Mouse (Mus musculus): ENCODE results near the gene Tex45. TPM values are rescaled to one million over a fixed set of nuclear protein-coding genes. Genes with fewer than 3 reads are reported as not detected.
A peak's percentile ranks its signal among the peaks of the same experiment; 100 is the strongest.

The Tex45 gene
- total and polyA plus RNA-seq, 3 experiments, result not detected

- peak; percentile 93 for TF ChIP-seq HCFC1 (IDR thresholded peaks at IDR 0.05; ENCODE audit: low read depth, low read length)
- no peak for TF ChIP-seq USF1 (IDR thresholded peaks at IDR 0.05; ENCODE audit: low read depth, low read length)
- peak; percentile 11 for TF ChIP-seq ELF1 (IDR thresholded peaks at IDR 0.05; ENCODE audit: low read depth, low read length)
Observed at GRCm38 (mm10) chr8:3515260-3515671, 44.6 kb downstream of the Tex45 start, which contains the start of gene Pnpla6 (continued).

DNA sequence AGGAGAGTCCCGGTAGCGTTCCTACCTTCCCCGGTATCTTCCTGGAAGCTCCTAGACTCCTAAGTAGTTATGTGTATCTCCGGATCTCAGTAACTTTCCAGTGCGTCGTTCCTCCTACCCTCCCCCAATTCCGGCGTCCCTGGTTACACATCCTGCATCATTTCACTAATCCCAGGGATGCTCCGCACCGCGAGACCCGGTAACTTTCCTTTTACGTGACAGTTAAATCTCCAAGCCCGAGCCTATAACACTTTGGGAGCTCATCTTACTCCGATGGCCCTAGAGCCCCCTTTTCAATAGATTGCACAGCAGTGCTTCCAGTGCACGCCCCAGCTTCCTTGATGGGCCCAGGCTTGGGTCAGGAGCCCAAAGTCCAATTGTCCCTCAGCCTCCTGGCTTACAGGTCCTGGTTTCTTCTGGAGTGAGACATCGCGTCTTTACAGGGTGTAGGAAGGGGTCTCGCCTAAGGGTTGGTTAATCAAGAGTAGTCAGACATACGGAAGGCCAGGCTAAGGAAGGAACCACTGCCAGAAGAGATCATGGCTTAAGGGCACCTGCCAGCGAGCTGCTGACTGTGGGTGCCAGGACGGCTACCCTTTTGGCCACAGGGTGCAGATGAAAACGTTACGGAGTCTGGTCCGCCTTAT, 45.2 kb downstream of the Tex45 start:
- 0 out of 2 replicates have a peak overlapping the region, but pooled peaks have one; percentile 3 for H3K27ac ChIP-seq (ENCODE audit: insufficient read depth, low read depth)
- peak overlapping the region; percentile 77 for H3K9ac ChIP-seq (ENCODE audit: insufficient read depth, low read depth)
- dilution Hi-C loops (cut with MboI; ENCODE audit: extremely low pct_ligation_motif_present, extremely low pct_unique_long_range_greater_than_20kb, low sequenced_read_pairs) (no loop called here), in situ Hi-C loops (cut with MboI; ENCODE audit: low pct_ligation_motif_present, low pct_unique_long_range_greater_than_20kb, low sequenced_read_pairs) (no loop called here)
- peaks cover 3% of the 10 kb centered on the region; the same call in 1 of the 2 replicates for H3K79me2 ChIP-seq (replicated peaks; ENCODE audit: control insufficient read depth, extremely low read depth, insufficient read depth, poor library complexity, severe bottlenecking)
- H3K4me3 ChIP-seq (replicated peaks in 1 of 3; ENCODE audit: low read depth in 2 of 3, low read length in 2 of 3, poor library complexity in 1 of 3), result peak overlapping the region; percentile 86 to 93 (median 88)
- no peak for TF ChIP-seq SMC3 (IDR thresholded peaks at IDR 0.05; ENCODE audit: low read depth, low read length)
- no peak for TF ChIP-seq RAD21 (IDR thresholded peaks at IDR 0.05; ENCODE audit: low read depth, low read length)
- TF ChIP-seq ETS1 (conservative IDR thresholded peaks at IDR 0.05; ENCODE audit: low read depth, low read length), result no peak
- 0 out of 2 replicates have a peak, but pooled peaks have one; percentile 12 for TF ChIP-seq CHD1 (IDR thresholded peaks at IDR 0.05; ENCODE audit: low read depth, low read length)
- TF ChIP-seq MAZ (IDR thresholded peaks at IDR 0.05; ENCODE audit: low read depth, low read length), result no peak
- TF ChIP-seq MAX (IDR thresholded peaks at IDR 0.05; ENCODE audit: low read length), result no peak
- TF ChIP-seq BHLHE40 (IDR thresholded peaks at IDR 0.05; ENCODE audit: low read depth, low read length), result no peak
- TF ChIP-seq MEF2A (IDR thresholded peaks at IDR 0.05; ENCODE audit: borderline replicate concordance, low read depth, low read length), result 0 out of 2 replicates have a peak, but pooled peaks have one; percentile 32
- no peak for TF ChIP-seq GABPA (IDR thresholded peaks at IDR 0.05; ENCODE audit: insufficient replicate concordance, low read depth, low read length)
- no peak for TF ChIP-seq E2F4 (IDR thresholded peaks at IDR 0.05; ENCODE audit: insufficient replicate concordance, low read depth, low read length)
- peak; percentile 59; the same call in 1 of the 2 replicates for TF ChIP-seq CHD2 (IDR thresholded peaks at IDR 0.05; ENCODE audit: low read length)
- TF ChIP-seq SIN3A (IDR thresholded peaks at IDR 0.05; ENCODE audit: low read length), result no peak; the same call in 1 of the 2 replicates
- no peak for TF ChIP-seq MYC (IDR thresholded peaks at IDR 0.05; ENCODE audit: low read depth, low read length)
- no peak for TF ChIP-seq USF2 (conservative IDR thresholded peaks at IDR 0.05; ENCODE audit: low read depth, low read length)
- TF ChIP-seq ELF1 (IDR thresholded peaks at IDR 0.05; ENCODE audit: low read depth, low read length), result 0 out of 2 replicates have a peak, but pooled peaks have one; percentile 6
- peak; percentile 14; the same call in 1 of the 2 replicates for TF ChIP-seq MXI1 (IDR thresholded peaks at IDR 0.05; ENCODE audit: low read depth, low read length)
- TF ChIP-seq NELFE (IDR thresholded peaks at IDR 0.05; ENCODE audit: low read depth, low read length), result no peak; the same call in 1 of the 2 replicates
- TF ChIP-seq IRF4 (IDR thresholded peaks at IDR 0.05; ENCODE audit: low read depth, low read length), result no peak
- no peaks in the 10 kb centered on the region for H3K9me3 ChIP-seq (replicated peaks; ENCODE audit: low read length)
- no peaks in the 10 kb centered on the region for H3K27me3 ChIP-seq (replicated peaks)
- DNase-seq (ENCODE audit: extremely low read depth), result peak; percentile 45
- peaks cover 2 to 15% of the 10 kb centered on the region in 2 experiments; a peak in 2 of 4 replicates for H3K4me1 ChIP-seq (ENCODE audit: control insufficient read depth in 1 of 2, insufficient read depth in 2 of 2)
- H3K36me3 ChIP-seq (replicated peaks in 1 of 2; ENCODE audit: control insufficient read depth in 1 of 2, insufficient read depth in 1 of 2, low read length in 1 of 2), result peaks cover 32 to 58% of the 10 kb centered on the region in 2 experiments
- H3K4me2 ChIP-seq (ENCODE audit: insufficient read depth, low read depth, poor library complexity, severe bottlenecking), result peak overlapping the region; percentile 64
